Mouse (Mus musculus) E14TG2a.4 (cell line): ENCODE measurements around the gene Npas2.

ENCODE experiments used
- CTCF ChIP-seq: conservative IDR thresholded peaks from 2 replicates; pipeline ENCODE4 v1.5.1; 2014; ENCODE audit warnings: low read length
- POU5F1 ChIP-seq: IDR thresholded peaks from 2 replicates; pipeline ENCODE4 v1.6.1; 2014; ENCODE audit warnings: low read length, borderline replicate concordance

GRCm38 (mm10) chr1:39205697-39206096, 12.2 kb downstream of the Npas2 start:
- TF ChIP-seq CTCF (no peak), POU5F1 (no peak)
